Mouse (Mus musculus) embryo, embryonic 10 days (tissue): ENCODE measurements around the gene Lce1d.
A peak's percentile ranks its signal among the peaks of the same experiment; 100 is the strongest.
"Not testable (repeated sequence)": the region's sequence is repeated elsewhere in the genome, so short reads cannot be mapped to it uniquely, and the experiment has no call there.

Experiments used
- DNase-seq: peaks from one replicate; pipeline ENCODE4 v3.0.0-alpha.2; 2015; ENCODE audit warnings: low spot score

Gene Lce1d

DNA sequence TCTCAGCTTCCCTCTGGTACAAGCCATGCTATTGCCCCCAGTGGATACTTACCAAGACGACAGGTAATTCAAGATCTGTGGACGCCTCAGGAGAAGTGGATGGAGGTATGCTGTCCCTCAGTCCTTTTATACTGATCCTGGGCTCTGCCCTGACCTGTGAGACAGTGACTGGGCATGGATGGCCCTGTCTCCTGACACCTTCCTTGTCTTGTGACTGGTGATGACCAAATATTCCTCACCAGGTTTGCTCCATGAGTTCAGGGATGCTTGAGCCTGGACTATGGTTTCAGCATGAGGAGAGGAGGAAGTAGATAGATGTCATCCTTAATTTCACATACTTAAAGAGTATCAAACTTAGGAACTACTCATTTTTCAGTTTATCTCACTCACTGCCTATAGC, at the start of gene Lce1d:
Gene Lce1d (minus strand): TSS at position 101 of the 400 bp plus-strand sequence.
- DNase-seq: no peak

DNA sequence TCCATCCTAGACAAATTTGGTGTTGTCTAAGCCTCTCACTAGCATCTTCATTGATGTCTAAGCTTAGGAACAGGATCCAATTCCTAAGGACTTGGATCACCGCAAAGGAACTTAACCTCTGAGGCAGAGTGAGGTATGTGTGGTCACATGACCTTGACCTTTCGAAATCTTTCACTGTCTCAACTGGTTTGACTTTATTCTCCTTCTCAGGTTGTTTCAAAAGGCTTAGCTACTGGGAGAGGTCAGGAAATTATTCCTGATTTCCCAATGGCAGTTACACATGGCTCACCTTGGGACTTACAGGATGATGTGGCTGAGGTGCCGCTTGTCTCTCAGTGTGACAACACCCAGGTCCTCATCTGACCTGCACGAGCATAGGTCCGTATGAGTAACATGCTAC, 35.6 kb upstream of the Lce1d start:
- DNase-seq: peak; percentile 4

DNA sequence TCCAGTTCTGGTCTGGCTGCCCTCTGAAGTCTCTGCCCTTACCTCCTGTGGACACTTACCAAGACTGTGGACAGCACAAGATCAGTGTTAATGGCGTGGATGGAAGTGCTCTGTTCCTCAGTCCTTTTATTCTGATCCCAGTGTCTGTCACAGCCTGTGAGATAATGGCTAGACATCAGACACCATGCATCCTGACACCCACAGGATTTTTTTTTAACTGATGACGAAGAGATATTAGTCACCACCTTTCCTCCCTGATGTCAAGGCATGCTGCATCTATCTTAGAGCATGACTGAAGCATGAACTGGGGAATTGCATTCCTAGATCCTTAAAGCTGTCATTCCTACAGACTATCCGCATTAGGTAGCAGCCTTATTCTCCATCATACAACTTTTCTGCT, 33.2 kb upstream of the Lce1d start, which contains the start of gene Lce1f:
Gene Lce1f (minus strand): TSS at position 101 of the 400 bp plus-strand sequence.
- DNase-seq: no peak

DNA sequence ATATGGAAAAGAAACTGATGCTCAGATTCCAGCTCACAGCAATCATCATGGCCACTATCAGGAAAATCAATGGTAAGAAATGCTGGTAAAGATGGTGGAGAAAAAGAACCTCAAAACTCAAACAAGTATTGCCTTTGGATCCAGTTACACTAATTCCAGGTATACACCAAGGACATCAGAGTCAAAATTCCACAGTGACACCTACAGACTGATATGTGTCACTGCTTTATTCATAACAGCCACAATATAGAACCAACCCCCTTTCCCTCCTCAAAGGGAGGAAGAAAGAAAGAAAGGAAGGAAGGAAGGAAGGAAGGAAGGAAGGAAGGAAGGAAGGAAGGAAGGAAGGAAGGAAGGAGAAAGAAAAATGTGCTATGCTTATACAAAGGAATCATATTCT, 28.1 kb upstream of the Lce1d start:
- peak; percentile 4 for DNase-seq

DNA sequence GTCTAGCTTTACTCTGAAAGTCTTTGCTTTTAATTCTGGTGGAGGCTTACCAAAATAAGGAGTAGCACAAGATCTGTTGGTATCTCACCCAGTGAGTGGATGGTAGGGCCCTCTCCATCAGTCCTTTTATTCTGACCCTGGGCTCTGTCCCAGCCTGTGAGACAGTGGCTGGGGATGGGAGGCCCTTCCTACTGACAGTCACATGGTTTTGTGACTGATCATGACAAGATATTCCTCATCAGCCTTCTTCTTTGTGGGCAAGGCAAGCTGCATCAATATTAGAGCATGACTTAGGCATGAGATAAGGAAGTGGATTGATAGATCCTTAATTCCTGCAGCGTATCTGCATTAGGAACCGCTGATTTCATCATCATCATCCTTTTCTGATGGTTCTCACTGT, 22.0 kb upstream of the Lce1d start, which contains the start of gene Lce1e:
Gene Lce1e (minus strand): TSS at position 101 of the 400 bp plus-strand sequence.
- no peak for DNase-seq

DNA sequence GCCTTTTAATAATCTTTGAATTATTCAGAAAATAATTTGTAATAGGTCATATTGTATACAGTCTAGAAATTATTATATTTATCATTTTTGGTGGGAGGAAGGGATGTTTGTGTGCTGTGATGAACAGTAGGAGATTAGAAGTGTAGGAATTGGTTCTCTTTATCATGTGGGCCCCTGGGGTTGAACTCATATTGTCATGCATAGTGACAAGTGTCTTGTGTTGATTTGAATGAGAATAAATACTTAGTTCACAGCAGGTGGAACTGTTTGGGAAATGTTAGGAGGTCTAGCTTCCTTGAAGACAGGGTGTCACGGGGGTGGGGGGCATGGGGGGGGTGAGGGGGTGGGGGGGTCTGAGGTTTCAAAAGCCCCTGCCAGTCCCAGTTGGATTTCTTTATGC, 7.6 kb upstream of the Lce1d start:
- no peak for DNase-seq

DNA sequence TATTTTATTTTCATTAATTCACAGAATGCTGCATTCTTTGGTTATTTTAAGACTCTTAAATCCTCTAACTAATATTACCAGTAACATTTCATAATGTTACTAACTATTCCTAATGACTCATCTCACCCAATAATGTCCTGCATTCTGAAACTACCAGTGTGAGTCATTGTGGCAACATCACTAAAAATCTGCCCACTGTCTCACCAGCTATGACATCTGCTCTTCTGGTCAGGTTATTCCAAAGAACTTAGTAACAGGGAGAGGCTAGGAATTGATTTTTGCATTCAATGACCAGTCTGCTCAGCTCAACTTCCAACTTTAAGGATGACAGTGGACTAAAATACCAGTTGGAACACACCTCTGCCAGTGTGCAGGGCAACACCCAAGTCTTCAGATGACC, 4.7 kb upstream of the Lce1d start:
- no peak for DNase-seq

DNA sequence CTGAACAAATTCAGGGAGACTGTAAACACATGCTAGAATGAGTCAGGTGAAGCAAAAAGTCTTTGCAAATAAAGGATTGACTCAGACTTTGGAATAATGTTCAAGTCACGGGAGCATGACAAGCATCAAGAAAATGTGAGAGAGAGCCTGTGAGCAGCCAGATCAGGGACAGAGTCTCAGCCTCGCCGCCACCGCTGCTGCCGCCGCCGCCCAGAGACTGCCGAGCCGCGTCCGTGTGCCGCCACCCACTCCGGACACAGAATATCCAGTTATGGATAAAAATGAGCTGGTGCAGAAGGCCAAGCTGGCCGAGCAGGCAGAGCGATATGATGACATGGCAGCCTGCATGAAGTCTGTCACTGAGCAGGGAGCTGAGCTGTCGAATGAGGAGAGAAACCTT, 2.1 kb upstream of the Lce1d start:
- DNase-seq: not testable (repeated sequence)

DNA sequence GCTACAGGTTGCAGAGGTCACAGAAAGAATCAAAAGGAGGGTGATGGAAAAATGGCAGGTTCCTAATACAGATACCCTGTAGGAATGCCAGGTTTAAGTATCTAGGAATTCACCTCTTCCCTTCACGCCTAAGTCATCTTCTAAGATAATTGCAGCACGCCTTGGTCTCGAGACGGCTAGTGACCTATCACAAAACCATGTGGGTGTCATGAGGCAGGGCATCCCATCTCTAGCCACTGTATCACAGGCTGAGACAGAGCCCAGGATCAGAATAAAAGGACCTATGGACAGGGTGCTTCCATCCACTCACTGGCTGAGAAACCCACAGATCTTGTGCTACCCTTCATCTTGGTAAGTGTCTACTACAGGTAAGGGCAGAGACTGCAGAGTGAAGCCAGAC, 8.1 kb downstream of the Lce1d start, which contains the start of gene Lce1c:
Gene Lce1c (plus strand): TSS at position 301 of the 400 bp plus-strand sequence.
- DNase-seq: no peak

DNA sequence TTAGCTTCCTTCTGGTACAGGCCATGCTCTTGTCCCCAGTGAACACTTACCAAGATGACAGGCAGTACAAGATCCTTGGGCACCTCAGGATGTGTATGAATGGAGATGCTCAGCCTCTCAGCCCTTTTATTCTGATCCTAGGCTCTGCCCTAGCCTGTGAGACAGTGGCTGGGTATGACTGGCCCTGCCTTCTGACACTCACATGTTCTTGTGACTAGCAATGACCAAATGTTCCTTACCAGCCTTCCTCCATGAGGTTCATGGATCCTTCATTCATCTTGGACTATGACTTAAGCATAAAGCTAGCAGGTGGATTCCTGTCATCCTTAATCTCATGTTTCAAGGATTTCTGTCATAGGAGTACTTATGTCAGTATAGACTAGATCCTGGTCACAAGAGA, 16.8 kb downstream of the Lce1d start, which contains the start of gene Lce1a2:
Gene Lce1a2 (minus strand): TSS at position 101 of the 400 bp plus-strand sequence.
- DNase-seq: no peak

DNA sequence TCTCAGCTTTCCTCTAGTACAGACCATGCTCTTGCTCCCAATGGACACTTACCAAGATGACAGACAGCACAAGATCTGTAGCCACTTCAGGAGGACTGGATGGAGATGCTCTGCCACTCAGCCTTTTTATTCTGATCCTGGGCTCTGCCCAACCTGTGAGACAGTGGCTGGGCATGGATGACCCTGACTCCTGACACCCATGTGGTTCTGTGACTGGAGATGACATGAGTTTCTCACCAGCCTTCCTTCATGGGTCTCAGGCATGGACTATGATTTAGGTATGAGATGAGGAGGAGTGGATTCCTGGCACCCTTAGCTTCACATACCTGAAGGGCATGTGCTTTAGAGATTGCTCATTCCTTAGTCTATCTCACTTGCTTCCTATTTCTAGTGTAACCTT, 30.2 kb downstream of the Lce1d start, which contains the start of gene Lce1b:
Gene Lce1b (minus strand): TSS at position 101 of the 400 bp plus-strand sequence.
- no peak for DNase-seq

DNA sequence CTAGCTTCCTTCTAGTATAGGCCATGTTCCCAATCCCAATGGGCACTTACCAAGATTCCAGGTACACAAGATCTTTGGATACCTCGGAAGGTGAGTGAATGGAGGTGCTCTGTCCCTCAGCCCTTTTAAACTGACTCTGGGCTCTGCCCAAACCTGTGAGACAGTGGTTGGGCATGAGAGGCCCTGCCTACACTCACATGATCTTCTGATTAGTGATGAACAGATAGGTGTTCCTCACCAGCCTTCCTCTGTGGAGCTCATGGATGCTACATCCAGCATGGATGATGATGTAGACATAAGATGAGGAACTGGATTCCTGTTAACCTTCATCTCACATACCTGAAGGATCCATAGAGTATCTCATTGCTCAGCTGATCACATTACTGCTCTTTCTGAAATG, 38.8 kb downstream of the Lce1d start, which contains the start of gene Lce1a1:
Gene Lce1a1 (minus strand): TSS at position 101 of the 400 bp plus-strand sequence.
- no peak for DNase-seq

DNA sequence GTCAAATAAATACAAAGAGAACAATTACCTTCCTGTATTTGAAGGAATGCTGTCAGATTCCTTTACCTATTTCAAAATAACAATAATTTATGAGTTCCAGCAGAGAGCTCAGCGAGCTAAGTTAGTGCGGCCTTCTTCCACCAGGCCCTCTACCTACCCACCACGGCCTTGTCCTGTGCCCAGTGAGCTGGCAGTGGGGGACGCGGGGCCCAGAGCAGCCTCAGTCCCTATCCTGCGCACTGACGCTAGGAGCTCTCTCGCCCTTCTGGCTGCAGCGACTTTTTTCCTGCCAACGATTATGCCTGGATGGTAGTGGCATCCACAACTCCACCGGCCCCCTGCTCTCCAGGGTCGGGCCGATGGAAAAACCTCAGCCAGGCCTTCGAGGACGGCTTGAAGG, 47.2 kb downstream of the Lce1d start:
- DNase-seq: no peak

DNA sequence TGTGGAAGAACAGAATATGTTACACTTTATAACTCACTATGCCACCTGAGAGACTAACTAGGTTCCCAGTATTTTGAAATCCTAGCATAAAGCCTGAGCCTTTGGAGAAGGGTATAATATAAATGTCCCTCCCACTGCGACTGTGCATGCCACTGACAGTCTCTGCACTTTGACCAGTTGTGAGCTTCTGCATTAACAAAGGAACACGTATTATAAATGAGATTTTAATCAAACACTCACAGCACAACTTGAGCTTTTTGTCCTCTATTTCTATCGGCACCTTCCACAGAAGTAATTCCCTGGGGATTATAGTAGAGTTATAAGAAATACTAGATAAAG, 48.4 kb downstream of the Lce1d start:
- DNase-seq: no peak

DNA sequence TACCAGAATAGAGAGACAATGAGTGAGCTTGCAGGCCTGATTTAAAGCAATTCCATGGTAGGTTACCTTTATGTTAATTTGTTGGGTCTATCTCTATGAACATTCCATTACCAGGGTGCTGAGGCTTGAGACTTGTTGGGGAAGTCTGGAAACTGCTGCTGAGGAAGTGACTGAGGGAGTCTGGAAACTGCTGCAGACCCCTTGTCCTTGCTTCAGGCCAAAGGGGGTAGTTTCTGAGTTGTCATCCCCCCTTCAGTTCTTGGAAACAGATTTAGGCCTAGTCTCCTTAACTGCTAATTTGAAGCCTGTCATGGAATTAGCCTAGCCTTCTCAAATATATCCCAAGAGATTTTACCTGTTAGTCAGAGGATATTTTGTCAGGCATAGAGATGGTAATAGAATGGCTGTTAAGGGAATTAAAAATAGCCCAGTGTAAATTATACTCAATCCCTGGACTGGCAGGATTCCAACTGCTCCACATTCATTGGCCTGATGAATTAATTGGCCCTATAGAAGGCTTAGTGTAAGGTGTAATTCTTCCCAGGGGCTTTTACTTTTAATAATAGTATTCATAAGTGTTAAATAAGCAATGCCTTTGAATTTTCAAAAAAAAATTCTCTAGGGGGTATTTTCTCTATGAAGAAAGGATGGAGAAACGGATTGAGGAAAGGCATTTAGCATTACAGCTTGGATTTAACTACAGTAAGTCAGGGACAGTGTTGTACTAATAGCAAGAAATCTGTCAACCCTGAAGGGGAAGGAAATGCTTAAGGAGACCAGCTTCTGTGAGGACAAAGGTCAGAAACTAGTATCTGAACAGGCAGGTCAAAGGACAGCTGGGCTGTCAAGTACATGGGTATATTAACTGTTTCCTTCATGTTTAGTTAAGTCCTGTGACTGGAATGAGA, 49.0 kb downstream of the Lce1d start:
- no peak for DNase-seq
